Mouse (Mus musculus) frontal cortex, postnatal 36 days (tissue): ENCODE data around the gene Nin.
A peak's percentile ranks its signal among the peaks of the same experiment; 100 is the strongest.
"Not testable (repeated sequence)": the region's sequence is repeated elsewhere in the genome, so short reads cannot be mapped to it uniquely, and the experiment has no call there.

Source experiments
- DNase-seq, 2 experiments: peaks; one replicate each; pipeline ENCODE4 v3.0.0; 2022; ENCODE audit warnings: low spot score in 2 of 2

Nin gene

DNA sequence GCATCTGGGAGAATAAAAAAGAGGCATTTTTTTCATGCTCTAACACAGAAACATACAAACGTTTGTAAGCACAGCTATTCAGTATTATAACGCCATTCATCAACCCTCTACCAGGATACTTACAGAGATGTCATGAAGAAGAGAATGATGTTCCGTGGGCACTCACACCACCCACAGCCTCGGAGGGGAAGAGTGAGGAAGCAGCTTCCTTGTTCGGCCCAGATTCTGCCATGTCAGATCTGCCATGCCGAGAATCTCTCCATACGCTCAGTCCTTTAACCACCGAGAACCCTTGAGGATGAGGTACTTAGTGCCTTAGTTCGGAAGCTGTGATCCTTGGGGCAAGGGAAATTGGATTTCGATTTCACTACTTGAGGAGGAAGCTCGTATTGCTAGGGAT lies at the start of gene Nin:
Nin (minus strand) TSS at position 367 of the 400 bp plus-strand sequence.
- DNase-seq: no peak

GRCm38 (mm10) chr12:70161057-70161456 lies 47.5 kb upstream of the Nin start:
- no peak for DNase-seq

DNA sequence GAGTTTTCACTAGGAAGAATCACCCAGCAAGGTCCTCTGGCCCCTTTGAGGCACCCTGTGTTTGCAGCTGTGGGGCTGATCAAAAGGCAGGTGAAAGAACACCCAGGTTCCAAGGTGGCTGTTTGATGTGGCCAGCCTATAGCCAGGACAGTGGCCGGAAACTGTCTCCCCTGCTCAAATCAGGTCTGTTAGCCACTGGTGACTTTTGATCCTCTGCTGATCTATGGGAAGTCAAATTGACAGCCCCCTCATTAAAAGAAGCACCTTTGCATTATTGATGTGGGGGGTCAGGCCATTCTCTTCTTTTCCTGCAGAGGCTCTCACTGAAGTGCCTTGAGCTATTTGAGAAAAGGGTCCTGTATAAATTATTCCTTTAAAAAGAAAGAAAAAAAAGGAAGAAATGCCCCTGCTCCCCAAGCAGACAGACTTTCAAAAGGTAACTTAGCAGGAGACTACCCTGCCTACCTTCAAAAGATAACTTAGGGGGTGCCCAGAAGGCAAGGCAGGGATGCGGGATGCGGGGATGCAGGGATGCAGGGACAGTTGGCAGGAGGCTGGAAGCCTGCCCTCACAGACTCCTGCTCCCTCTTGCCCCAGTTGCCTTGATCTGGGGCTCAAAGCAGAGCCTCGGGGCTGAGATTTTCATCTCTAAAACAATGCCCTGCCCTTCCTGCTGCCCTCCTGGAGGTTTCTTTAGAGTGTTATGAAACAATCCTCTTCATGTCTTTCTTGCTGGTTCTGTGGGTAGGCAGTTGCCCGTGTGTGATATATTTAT lies 44.0 kb upstream of the Nin start:
- no peak for DNase-seq

GRCm38 (mm10) chr12:70156222-70156621 lies 42.7 kb upstream of the Nin start:
- no peak for DNase-seq

- no peak for DNase-seq
Measured at GRCm38 (mm10) chr12:70153842-70154241, 40.3 kb upstream of the Nin start, which contains the start of gene Abhd12b. TSS of gene Abhd12b (plus strand) at chr12:70154142.

DNA sequence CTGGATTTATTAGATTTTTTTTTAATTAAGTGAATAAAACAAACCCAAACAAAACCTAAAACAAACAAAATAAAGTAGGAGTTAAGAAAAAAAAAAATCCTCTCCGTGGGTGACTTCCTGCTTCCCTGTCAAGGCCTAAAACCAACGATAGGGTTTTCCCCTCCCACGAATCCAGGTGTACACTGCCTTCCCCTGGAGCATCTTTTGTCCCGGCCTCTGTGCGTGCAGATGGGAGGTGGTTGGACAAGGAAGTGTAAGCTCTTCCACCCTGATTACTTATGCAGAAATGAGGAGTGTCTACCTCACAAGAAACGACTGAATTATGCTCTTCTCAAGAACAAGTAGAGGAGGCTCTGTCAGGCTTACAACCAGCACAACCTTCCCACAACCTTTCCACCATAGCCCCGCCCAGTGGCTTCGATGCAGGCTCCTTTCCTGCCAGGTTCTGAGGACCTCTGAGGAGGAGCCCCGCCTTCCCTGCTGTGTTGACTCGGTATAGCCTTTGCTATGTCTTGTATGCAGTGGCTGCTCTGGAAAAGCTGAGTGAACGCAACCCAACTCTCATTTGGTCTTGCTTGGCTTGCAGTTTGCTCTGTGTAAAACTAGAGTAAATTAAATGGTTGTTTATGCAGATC lies 35.2 kb upstream of the Nin start:
- no peak for DNase-seq

GRCm38 (mm10) chr12:70147986-70148630 lies 34.6 kb upstream of the Nin start:
- no peak for DNase-seq

GRCm38 (mm10) chr12:70145586-70145985 lies 32.1 kb upstream of the Nin start:
- DNase-seq: no peak

DNA sequence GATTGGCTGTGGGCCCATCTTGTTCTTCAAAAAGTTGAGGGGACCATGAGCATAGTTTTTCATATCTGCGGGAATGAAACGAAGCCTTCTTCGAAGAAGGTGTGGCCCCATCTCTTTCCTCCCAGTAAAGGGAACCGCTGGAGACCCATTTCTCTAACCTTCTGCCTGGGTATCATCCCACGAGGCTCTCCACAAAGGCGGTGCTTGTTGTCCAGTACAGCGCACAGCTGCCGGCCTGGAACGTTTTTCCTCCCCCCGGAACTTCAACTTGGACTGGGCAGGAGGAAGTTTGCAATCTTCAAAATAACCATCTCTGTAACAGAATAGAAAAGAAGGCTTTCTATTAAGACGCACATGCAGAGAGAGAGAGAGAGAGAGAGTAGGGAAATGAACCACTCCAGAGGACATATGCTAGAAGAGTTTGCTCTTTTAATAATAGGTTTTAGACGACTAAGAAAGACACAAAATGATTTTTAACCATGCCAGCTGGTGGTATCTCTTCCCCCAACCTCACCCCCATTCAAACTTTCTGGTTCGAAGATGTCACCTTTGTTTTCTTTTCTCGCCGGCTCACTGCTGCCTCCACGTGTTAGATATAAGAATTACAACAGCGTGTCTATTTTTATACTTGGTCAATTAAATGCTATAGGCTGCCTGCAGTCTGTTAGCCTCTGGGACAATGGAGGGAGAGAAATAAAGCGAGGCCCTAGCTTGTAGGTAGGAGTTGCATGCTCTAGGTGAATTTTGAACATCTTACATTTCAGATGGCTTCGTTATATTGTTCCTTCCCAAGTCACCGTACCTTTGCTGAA lies 31.3 kb upstream of the Nin start:
- DNase-seq: peak; percentile 44 to 66

DNA sequence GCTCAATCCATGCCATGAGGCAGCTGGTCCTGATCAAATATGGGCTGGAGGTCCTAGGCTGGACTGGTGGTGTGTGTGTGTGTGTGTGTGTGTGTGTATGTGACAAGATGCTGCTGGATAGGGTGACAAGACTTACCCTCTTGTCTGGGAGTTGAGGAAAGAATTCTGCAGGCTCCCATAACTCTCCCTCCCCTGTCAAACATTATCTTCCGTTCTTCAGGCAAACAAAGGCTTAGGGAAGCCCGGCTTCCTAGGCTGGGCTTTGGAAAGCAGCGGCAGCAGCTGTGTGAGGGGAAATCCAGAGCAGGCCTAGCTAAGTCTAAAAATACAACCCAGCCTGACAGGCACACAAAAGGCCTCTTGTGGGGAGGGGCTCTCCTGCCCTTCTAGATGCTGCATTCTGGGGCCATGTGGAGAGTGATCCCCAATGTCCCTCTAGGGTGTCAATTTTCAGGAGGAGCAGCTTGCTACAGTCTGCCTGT lies 30.6 kb upstream of the Nin start:
- DNase-seq: not testable (repeated sequence)

DNA sequence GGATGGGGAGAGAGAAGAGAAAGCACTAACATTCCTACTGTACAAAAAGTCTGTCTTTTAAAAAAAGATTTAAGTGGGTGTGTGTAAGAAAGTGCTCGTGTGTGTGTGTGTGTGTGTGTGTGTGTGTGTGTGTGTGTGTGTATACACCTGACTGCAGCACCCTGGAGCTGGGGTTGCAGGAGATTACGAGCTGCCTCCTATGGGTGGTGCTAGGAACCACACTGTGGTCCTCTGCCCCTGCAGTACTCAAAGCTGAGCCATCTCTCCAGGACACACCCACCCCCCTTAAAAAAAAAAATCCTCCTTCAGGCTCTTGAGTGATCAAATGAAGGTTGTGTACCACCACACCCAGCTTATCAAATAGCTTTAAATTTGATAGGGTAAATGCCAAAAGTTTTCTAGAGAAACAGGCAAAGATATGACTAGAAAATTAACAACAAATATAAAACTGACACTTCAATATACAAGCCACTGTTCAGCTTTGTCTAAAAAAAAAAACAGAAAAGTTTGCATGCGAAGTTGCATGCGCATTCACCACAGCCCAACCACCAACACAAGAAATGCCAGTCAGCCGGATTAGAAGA lies 27.6 kb upstream of the Nin start:
- no peak for DNase-seq

DNA sequence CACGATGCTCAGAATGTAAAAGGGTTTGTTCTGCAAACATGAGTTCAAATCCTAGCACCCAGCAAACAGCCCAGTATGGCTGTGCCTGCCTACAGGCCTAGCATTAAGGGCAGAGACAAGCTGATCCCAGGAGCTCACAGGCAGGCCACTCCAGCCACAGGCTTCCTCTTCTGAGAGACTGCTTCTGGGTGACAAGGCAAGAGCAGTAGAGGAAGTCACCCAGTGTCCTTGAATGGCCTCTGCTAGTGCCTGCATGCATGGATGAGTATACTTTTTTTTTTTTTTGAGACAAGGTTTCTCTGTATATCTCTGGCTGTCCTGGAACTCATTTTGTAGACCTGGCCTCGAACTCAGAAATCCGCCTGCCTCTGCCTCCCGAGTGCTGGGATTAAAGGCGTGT lies 27.0 kb upstream of the Nin start:
- no peak for DNase-seq

- DNase-seq: no peak
Measured at GRCm38 (mm10) chr12:70139871-70140270, 26.4 kb upstream of the Nin start.

DNA sequence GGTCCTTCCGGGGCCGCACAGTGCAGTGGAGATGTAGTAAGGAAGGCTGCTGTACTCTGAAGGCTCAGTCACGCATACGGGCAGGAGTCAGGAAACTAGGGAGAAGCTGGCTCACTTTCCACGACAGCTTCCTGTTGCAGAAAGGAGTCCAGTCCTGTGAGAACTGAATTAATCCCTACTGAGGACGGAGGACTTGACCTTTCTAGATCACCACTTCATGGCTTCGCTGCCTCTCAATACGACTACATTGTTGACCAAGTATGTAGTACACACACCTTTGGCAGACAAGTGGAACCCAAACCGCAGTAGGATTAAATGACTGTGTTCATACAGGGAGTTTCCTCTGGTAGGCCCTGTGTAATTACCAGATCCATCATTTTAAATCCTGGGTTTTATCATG lies 24.1 kb upstream of the Nin start:
- DNase-seq: no peak

DNA sequence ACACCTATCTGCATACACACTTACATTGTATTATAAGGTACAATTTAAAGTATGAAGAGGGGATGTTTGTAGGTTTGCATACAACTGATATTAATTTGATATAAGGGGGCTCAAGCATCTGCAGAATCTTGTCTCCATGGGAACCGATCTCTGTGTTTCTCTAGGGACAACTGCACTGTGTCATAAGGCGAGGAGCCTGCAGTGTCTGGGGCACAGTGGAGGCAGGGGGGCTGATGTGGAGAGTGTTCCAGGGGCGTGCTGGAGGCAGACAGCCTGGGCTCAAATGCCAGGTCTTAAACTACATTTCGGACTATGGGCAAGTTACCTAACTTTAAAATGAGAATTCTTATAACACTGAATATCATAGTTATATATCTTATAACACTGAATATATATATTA lies 23.6 kb upstream of the Nin start:
- no peak for DNase-seq

DNA sequence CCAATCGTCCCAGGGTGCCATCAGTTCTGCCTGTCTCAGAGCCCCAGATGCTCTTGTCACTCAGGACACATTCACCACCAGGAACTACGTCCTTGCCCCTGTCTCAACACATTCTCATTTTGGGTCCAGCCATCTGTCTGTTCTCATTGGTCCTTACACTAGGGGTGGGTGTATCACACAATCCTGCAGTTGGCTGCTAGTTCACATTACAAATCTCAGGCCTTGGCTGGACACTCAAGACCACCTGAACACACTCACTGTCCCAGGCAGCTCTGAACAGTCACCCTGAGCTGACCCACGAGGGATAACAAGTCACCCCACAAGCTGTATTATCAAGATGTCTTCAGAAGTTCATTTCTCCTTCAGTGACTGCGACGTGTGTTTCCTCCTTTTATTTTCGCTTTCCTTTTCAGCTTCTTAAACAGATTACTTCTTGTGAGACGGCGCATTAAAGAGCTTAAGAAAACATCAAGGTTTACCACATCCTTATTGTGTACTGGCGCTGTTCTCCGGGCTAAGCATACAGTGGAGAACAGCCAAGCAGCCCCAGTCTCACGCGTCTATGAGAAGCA lies 22.8 kb upstream of the Nin start:
- no peak for DNase-seq

GRCm38 (mm10) chr12:70134627-70135235 lies 21.2 kb upstream of the Nin start:
- DNase-seq: no peak

- DNase-seq: peak in 1 of 2 experiments; percentile 40
Measured at GRCm38 (mm10) chr12:70131042-70131675, 17.6 kb upstream of the Nin start.

GRCm38 (mm10) chr12:70129105-70129504 lies 15.6 kb upstream of the Nin start:
- DNase-seq: no peak

DNA sequence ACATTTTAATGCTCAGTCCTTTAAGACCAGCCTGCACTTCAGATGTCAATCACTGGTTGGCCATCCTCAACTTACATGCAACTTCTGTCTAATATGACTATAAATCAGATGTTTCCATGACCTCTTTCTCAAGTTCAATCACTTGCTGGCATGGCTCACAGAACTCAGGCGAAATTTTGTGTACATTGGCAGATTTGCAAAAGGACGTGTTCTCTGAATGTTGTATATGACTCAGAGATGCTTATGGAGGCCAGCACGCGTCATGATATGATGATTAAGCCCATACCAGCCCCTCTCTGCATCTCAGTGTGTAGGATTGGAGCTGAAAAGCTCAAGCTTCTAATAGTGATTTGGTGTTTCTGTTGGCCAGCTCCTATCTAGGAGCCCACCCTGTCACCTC lies 13.1 kb upstream of the Nin start:
- no peak for DNase-seq
